Mouse (Mus musculus): ENCODE results near the gene Ndrg4. TPM values are rescaled to one million over a fixed set of nuclear protein-coding genes. Genes with fewer than 3 reads are reported as not detected.

Ndrg4 gene
- total RNA-seq, 2 experiments from 2014 or later = 23.4 to 46.3 TPM

DNA sequence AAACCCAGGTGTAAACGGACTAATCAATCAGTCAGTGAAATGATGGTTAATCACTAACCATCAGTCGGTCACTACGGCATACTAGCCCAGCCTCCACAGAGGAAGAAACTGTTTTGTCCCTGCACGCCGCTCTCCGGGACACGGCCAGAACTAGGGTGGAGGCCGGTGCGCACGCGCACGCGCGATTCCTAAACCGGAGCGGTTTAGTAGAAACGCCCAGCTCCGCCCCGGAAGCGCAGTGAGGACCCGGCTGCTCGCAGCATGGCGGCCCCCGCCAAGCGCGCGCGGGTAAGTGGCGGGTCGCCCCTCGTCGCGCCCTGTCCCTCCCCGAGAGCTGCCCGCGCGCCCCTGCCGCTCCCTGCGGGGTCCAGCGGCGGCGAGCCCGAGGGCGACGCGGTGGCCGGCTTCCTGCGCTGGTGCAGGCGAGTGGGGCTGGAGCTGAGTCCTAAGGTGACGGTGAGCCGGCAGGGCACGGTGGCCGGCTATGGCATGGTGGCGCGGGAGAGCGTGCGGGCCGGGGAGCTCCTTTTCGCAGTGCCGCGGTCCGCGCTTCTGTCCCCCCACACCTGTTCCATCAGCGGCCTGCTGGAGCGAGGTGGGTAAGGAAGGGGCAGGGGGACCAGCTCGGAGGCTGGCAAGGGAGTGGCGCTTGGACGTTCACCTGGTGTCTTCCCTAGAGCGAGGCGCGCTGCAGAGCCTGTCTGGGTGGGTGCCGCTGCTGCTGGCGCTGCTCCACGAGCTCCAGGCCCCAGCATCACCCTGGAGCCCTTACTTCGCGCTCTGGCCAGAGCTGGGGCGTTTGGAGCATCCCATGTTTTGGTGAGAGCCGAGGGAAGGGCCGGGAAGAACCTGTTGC, 39.1 kb downstream of the Ndrg4 start, which contains the start of gene Setd6:
Gene Setd6, plus strand, starts transcription at position 206 of the 856 bp plus-strand sequence.
- DNase-seq = peak; percentile 92

DNA sequence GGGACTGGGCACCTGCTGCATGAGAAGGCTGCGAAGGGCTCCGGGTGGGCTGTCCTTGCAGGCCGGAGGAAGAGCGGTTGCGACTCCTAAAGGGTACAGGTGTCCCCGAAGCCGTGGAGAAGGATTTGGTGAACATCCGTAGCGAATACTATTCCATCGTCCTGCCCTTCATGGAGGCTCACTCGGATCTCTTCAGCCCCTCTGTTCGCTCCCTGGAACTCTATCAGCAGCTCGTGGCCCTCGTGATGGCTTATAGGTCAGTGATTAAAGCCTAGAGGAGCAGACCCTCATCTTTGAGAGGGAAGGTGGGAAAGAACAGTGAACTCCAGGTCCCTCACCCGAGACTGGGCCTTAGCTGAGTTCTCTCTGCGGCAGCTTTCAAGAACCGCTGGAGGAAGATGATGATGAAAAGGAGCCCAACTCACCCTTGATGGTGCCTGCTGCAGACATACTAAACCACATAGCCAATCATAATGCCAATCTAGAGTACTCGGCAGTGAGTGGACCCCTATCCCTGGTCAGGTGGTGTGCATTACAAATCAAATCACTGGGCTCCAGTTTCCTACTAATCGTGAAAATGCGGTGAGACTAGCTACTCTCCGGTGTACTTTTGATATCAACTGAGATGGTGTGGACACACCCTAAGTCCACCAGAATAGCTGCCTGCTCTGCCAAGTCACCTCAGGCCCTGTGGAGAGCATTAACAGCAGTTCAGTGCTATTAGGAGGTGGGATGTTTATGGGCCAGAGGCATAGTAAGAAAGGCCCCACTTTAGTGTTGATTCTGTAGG, 40.0 kb downstream of the Ndrg4 start:
- no peak for DNase-seq

DNA sequence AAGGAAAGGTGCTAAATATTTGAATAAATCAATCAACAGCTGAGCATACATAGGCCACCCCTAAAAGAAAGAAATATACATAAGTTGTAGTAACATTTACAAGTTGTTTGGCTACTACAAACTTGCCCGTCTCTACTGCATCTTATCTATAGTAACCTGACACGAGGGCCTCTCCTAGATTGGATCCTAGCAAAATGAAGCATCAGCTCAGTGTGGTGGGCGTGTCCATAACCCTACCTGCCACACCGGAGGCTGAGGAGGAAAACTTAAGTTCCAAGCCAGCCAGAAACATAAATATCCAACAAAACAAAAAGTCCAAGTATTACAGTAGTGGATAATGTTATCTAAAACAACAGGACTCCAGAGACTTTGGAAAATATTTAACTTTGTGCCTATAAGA, 50.8 kb downstream of the Ndrg4 start:
- DNase-seq = no peak

DNA sequence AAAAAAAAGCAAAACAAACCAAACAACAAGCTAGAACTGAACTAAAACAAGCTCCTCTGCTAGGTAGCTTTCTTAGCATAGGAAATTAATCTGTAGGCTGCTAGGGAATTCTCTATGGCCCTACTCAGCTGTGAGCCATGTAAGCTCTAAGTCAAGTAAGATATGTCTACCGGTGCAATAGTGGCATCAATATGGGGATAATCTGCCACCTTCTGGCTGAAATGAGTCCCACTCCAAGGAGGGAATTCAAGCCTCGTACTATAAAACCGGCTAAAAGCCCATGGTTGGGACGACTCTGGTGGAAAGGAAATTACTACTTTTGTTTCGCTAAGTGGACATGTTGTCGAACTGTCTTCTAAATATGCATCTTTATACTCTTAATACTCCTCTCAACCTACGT, 61.8 kb downstream of the Ndrg4 start:
- no peak for DNase-seq

DNA sequence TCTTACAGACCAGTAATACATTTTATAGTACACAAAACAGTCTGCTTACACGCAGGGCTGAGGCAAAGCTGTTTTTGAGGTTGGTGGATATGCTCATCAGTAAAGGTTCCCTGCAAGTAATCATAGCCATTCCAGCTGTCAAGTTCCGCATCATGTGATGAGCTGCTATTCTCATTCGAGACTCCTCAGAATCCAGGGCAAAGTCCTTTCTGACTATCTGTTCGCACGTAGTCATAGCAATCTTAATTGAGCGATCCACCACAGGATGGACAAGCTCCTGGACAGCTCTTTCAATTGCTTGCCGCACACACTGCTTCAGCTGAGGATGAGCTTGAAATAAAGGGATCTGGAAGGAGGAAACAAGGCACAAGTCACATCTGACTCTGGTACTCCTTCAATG, 65.0 kb downstream of the Ndrg4 start:
- DNase-seq = no peak

DNA sequence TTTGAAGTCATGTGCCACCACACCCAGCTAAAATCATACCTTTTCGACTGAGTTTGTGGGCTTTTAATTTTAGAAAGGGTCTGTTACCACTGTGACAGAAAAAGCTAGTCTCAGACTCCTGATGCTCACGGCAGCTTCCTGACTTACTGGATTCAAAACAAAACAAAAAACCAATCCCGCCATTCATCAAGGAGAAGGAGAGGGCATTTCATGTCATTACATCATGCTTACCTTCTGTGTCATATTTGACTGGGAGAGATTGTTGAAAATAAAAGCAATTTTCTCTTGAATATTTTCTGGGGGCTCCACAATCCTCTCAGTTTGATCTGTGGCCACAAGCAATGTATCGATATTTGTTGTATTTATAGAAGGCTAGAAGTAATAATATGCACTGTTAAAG, 71.2 kb downstream of the Ndrg4 start:
- DNase-seq = no peak

DNA sequence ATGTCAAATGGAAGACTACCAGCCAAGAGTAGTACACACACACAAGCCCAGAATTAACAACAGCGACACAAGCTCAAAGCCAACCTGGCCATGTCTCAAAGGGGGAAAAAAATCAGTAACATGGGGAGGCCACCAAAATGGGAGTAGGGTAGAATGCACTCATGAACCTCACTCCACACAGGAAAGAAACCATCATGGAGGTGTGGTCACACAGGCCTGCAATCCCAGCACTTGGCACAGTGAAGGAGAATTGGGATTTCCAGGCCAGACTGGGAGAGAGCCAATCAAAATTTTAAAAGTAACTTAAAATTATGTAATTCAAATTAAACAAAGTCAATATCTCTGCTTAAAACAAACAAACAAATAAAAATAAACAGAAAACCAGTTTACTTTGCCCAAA, 75.1 kb downstream of the Ndrg4 start:
- no peak for DNase-seq

DNA sequence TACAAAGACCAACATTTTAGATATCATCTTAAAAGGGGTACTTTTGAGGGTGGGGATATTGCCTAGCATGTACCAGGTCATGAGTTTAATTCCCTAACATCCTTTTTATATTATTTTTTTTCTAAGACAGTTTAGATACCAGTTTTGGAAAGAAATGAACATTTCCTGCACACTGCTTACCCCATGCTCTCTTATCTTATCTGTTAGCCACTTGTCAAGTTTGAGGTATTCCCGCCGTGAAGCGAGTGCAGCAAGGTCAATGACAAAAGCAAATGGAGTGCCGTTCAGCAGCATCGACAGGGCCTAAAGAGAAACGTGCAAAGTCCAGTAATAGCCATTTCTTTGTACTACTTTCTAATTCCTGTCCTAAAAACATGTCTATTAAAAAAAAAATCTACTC, 83.5 kb downstream of the Ndrg4 start:
- peak; percentile 26 for DNase-seq

DNA sequence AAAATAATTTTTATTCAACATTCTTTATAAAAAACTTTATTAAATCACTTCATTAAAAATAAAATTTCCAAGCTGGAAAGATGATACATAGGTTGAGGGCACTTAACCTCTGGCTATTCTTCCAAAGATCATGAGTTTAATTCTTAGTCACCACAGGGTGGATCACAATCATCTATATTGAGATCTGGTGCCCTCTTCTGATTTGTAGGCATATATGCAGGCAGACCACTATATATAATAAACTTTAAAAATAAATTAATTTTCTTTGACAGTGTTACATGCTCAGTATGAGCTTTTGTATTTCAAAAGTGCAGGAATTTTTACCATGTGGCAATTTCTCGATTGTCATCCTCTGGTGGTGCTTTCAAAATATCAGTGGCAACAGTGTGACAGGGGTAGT, 87.4 kb downstream of the Ndrg4 start:
- DNase-seq = no peak

Small RNA genes lying within 50 kb of the gene (microRNA-seq; reads per million reads assigned to microRNA genes)
- not detected for gene Mir7073

Other genes with a start within 250 kb of the Ndrg4 start
- 10 to 100 TPM; 48.4 to 57.7 TPM for gene Cfap20, start 242.1 kb upstream of the Ndrg4 start, total RNA-seq (2021)
- 10 to 100 TPM; 68.8 to 70.0 TPM for gene Csnk2a2, start 186.9 kb upstream of the Ndrg4 start, total RNA-seq (2021)
- 1 to 10 TPM in 1 of 2 experiments, under 1 TPM in 1; 0.76 to 1.2 TPM for gene Ccdc113, start 142.9 kb upstream of the Ndrg4 start, total RNA-seq (2021)
- gene Prss54, start 100.6 kb upstream of the Ndrg4 start, total RNA-seq (2021) = not detected
- 1 to 10 TPM; 3.8 to 5.1 TPM for gene Gins3, start 43.5 kb upstream of the Ndrg4 start, total RNA-seq (2021)
- 10 to 100 TPM; 19.1 to 23.2 TPM for gene Setd6, start 38.9 kb downstream of the Ndrg4 start, total RNA-seq (2021)
- gene Cnot1, start 130.5 kb downstream of the Ndrg4 start, total RNA-seq (2021) = 100 to 1,000 TPM; 120 to 163 TPM
- gene Sap18b, start 148.4 kb downstream of the Ndrg4 start, total RNA-seq (2021) = 100 to 1,000 TPM; 154 to 168 TPM
- 10 to 100 TPM; 12.9 to 15.5 TPM for gene Slc38a7, start 176.6 kb downstream of the Ndrg4 start, total RNA-seq (2021)
- gene Got2, start 211.6 kb downstream of the Ndrg4 start, total RNA-seq (2021) = 100 to 1,000 TPM; 163 to 165 TPM

All from adrenal gland, postnatal 10 days (tissue).